Mouse (Mus musculus): ENCODE results near the gene Crcp.

DNA sequence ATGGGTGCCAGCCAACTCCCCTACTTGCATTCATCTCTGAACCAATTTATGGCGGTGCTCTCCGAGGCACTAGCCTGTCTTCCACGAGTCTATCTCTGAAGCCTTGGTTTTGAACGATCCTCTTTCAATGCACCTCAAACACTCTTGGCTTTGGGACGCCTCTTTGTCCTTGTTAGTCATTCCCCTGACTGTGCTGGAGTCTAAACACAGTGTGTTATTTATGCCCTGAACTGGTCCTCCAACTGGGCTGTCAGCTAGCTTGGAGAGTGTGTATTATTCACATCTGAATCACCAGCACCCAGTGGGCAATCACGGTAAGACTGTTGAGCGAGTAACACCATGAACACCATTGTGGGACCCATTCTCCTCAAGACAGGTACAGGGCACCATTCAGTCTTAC lies 1.4 kb upstream of the Crcp start:
- no peak for TF ChIP-seq CTCF (IDR thresholded peaks at IDR 0.05; ENCODE audit: low read depth, low read length)
- no peak for TF ChIP-seq POLR2A (IDR thresholded peaks at IDR 0.05; ENCODE audit: insufficient read depth, low read length)
